Mouse (Mus musculus) neutrophil, adult 5-6 weeks (primary cell): ENCODE data around the gene 6030468B19Rik. TPM values are rescaled to one million over a fixed set of nuclear protein-coding genes. Genes with fewer than 3 reads are reported as not detected.
"Not testable (repeated sequence)": the region's sequence is repeated elsewhere in the genome, so short reads cannot be mapped to it uniquely, and the experiment has no call there.

ENCODE experiments used
- ATAC-seq: fragments of 151-379, 151-347 bp; 2 replicates; pipeline ENCODE4 v1.8.0; 2017; ENCODE audit warnings: mild to moderate bottlenecking, moderate TSS enrichment; ENCODE audit not compliant: insufficient number of reproducible peaks, poor library complexity, low FRiP score, severe bottlenecking; ENCODE audit errors: extremely low read depth
- total RNA-seq: library from RNA; stranded (forward); fragments of 200-1000 nt; gene quantifications from 2 replicates; pipeline ENCODE4 v1.2.3, GENCODE M21; 2017

The 6030468B19Rik gene
- total RNA-seq, 1 experiment from 2014 or later, result 0.58 TPM

GRCm38 (mm10) chr11:117777111-117777510 lies 20.3 kb upstream of the 6030468B19Rik start:
- ATAC-seq, result no peak

DNA sequence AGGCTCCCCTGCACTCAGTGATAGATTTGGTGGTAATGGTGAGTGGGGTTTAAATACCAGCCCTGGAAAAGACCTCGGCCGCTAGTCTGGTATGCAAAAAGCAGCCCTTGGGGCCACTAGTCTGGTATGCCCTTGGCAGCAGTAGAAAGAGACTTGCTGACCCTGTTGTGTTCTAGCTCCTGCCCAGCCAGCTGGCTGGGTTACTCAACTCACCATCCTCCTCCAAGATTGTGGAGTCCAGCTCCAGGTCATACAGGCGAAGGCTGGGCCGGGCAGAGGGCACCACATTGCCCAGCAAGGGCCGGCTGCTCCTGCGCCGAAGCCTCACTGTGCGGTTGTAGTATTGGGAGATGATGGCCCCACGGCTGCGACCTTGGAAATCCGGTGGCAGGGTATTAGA lies 19.4 kb upstream of the 6030468B19Rik start:
- no peak for ATAC-seq

- ATAC-seq, result 0 out of 2 replicates have a peak, but pooled peaks have one; percentile 1
These were observed 18.5 kb upstream of the 6030468B19Rik start for GRCm38 (mm10) chr11:117778851-117779433.

GRCm38 (mm10) chr11:117779434-117780198 lies 17.8 kb upstream of the 6030468B19Rik start:
- ATAC-seq, result peak; percentile 17; the same call in 1 of the 2 replicates

DNA sequence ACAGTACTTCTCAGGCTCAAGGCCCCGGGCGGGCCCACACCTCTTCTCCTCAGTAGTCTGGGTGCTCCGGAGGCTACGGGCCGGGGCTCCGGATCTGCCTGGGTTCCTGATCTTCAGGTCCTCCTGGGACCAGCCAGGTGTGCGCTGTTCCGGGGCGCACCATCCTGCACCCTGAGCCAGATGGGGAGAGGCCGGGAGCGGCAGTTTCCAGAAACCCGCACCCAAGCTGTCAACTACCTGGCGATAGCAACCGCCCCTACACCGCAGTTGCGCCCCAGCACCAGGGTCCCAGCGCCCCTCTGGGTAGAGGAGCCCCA lies 17.3 kb upstream of the 6030468B19Rik start:
- no peak for ATAC-seq

- ATAC-seq, result peak; percentile 64
These were observed 16.8 kb upstream of the 6030468B19Rik start for GRCm38 (mm10) chr11:117780582-117781111.

- ATAC-seq, result peak; percentile 14
These were observed 16.1 kb upstream of the 6030468B19Rik start for GRCm38 (mm10) chr11:117781199-117781821.

GRCm38 (mm10) chr11:117781993-117782704 lies 15.3 kb upstream of the 6030468B19Rik start, which contains the start of the genes Tmc8 and Tmc6:
Gene Tmc8 (plus strand): TSS chr11:117782076.
Gene Tmc6 (minus strand): TSS chr11:117782198.
- ATAC-seq, result peak; percentile 13

GRCm38 (mm10) chr11:117782705-117783034 lies 14.8 kb upstream of the 6030468B19Rik start:
- ATAC-seq, result no peak

GRCm38 (mm10) chr11:117783089-117783488 lies 14.4 kb upstream of the 6030468B19Rik start:
- ATAC-seq, result peak; percentile 6; the same call in 1 of the 2 replicates

DNA sequence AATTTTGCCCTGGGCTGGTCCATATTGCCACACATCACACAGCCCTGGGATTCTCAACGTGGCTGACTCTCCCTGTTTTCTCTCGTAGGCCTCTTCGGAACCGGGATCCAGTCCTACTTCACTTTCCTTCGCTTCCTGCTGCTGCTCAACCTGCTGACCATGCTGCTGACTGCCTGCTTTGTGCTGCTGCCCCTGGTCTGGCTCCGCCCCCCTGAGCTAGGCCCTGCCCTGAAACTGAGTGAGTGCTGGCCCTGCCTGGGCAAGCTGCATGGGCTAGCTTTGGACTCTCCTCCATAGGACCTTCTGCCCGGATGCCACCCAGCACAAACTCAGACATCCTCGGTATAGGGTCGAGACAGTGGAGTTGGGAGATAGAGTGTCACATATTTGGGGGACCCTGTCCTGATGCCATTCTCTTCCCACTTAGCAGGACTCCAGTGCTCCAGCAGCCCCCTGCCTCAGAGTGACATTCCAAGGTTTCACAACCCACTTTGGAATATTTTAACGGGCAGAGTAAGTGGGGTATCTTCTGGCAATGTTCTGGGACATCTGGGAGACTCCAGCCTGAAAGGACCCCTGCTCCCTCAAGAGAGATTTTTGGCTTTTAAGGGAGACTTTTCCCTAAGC lies 13.7 kb upstream of the 6030468B19Rik start:
- ATAC-seq, result no peak

- peak; percentile 56 for ATAC-seq
These were observed 11.2 kb upstream of the 6030468B19Rik start for GRCm38 (mm10) chr11:117786294-117786693.

DNA sequence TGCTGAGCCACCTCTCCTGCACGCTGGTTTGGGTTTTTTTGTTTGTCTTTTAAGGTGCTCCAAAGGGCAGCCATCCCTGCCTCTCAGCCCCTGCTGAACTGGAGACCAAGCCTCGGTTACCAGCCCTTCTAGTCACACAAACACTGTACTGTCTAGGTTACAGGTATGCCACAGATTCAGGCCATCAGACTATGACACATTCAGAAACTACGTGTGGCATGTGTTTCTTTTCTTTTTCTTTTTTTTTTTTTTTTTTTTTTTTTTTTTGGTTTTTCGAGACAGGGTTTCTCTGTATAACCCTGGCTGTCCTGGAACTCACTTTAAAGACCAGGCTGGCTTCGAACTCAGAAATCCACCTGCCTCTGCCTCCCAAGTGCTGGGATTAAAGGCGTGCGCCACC lies 9.0 kb upstream of the 6030468B19Rik start:
- ATAC-seq, result not testable (repeated sequence)

DNA sequence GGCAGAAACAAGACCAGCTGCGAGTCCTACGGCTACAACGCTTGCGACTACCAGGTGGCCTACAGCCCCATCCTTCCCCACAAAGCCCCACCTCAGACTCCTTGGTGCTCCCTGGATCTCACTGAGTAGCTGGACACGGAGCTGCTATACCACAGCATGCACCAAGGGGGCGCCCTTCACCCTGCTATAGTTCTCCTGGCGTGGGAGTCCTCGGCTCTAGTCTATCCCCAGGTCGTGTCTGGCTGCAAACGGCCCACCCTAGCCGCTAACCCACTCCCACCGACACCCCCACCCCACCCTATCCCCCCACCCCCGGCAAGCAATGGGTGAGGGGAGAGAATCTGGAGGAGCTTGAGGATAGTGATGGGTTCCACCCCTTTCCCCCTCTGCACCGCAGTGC lies 7.2 kb upstream of the 6030468B19Rik start:
- peak; percentile 45 for ATAC-seq

GRCm38 (mm10) chr11:117790703-117791440 lies 6.6 kb upstream of the 6030468B19Rik start:
- ATAC-seq, result 0 out of 2 replicates have a peak, but pooled peaks have one; percentile 6

GRCm38 (mm10) chr11:117791441-117791761 lies 6.1 kb upstream of the 6030468B19Rik start:
- no peak for ATAC-seq

DNA sequence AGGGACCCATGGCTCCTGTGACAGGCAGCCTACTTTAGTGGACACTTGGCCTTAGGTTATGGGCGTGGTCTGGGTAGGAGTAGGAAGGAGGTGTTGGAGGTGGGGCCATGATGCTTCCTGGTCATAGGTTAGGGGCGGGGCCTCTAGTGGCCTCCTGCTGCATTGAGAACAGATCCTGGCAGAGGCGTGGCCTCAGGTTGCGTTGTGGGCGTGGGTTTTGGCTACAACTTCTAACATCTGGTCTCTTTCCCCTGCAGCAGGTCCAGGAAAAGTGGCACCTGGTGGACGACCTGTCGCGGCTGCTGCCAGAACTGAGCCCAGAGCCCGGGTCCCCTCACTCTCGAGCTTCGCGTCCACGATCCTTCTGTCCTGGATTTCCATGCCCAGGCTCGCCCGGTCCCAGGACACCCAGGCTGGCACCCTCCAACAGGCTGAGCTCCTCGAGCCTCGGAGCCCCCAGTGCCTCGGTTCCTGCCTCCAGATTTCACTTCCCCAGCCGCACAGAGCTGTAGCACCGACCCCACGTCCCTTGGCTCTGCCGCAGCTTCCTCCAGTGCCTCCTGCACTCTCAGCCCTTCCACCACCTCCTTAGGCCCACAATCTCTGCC lies 5.1 kb upstream of the 6030468B19Rik start:
- ATAC-seq, result peak; percentile 86

GRCm38 (mm10) chr11:117794035-117794551 lies 3.4 kb upstream of the 6030468B19Rik start:
- no peak for ATAC-seq
